Mouse (Mus musculus): ENCODE data around the gene Osbpl6. TPM values are rescaled to one million over a fixed set of nuclear protein-coding genes. Genes with fewer than 3 reads are reported as not detected.
A peak's percentile ranks its signal among the peaks of the same experiment; 100 is the strongest.

Osbpl6 gene
- polyA plus RNA-seq, 1 experiment from 2014 or later: 9.4 TPM

- H3K36me3 ChIP-seq (ENCODE audit: control insufficient read depth, insufficient read depth, low read length): no peaks in the 10 kb centered on the region; the same call in 1 of the 2 replicates
- no peak overlapping the region for H3K4me3 ChIP-seq (ENCODE audit: low read length)
- H3K4me2 ChIP-seq (ENCODE audit: low read depth, low read length): no peak overlapping the region
- ATAC-seq: no peak
- H3K27ac ChIP-seq (ENCODE audit: low read length): no peak overlapping the region
- H3K27me3 ChIP-seq (replicated peaks; ENCODE audit: control insufficient read depth, insufficient read depth, low read length): no peaks in the 10 kb centered on the region
- H3K9me3 ChIP-seq (ENCODE audit: control insufficient read depth, low read length): no peaks in the 10 kb centered on the region
- peaks cover 10% of the 10 kb centered on the region for H3K4me1 ChIP-seq (ENCODE audit: control insufficient read depth, insufficient read depth, low read length)
- H3K9ac ChIP-seq (ENCODE audit: low read depth, low read length): no peak overlapping the region
- WGBS: 82% methylated on average over 4 of the region's 4 CpGs
Observed at GRCm38 (mm10) chr2:76372244-76372643, 34.1 kb upstream of the Osbpl6 start.

GRCm38 (mm10) chr2:76374544-76375206, 31.6 kb upstream of the Osbpl6 start:
- 90% methylated on average over 6 of the region's 6 CpGs for WGBS
- H3K9ac ChIP-seq (ENCODE audit: low read depth, low read length): no peak overlapping the region
- no peak overlapping the region for H3K4me2 ChIP-seq (ENCODE audit: low read depth, low read length)
- no peak for ATAC-seq
- no peaks in the 10 kb centered on the region for H3K27me3 ChIP-seq (replicated peaks; ENCODE audit: control insufficient read depth, insufficient read depth, low read length)
- H3K9me3 ChIP-seq (ENCODE audit: control insufficient read depth, low read length): no peaks in the 10 kb centered on the region
- H3K27ac ChIP-seq (ENCODE audit: low read length): no peak overlapping the region
- peaks cover 5% of the 10 kb centered on the region for H3K36me3 ChIP-seq (ENCODE audit: control insufficient read depth, insufficient read depth, low read length)
- no peak overlapping the region for H3K4me3 ChIP-seq (ENCODE audit: low read length)
- H3K4me1 ChIP-seq (ENCODE audit: control insufficient read depth, insufficient read depth, low read length): peaks cover 10% of the 10 kb centered on the region

GRCm38 (mm10) chr2:76378646-76379045, 27.7 kb upstream of the Osbpl6 start:
- H3K4me2 ChIP-seq (ENCODE audit: low read depth, low read length): no peak overlapping the region
- H3K9ac ChIP-seq (ENCODE audit: low read depth, low read length): no peak overlapping the region
- WGBS: 94% methylated on average over 19 of the region's 19 CpGs
- no peaks in the 10 kb centered on the region for H3K27me3 ChIP-seq (replicated peaks; ENCODE audit: control insufficient read depth, insufficient read depth, low read length)
- peaks cover 9% of the 10 kb centered on the region for H3K36me3 ChIP-seq (ENCODE audit: control insufficient read depth, insufficient read depth, low read length)
- no peak overlapping the region for H3K27ac ChIP-seq (ENCODE audit: low read length)
- ATAC-seq: no peak
- no peak overlapping the region for H3K4me3 ChIP-seq (ENCODE audit: low read length)
- no peaks in the 10 kb centered on the region for H3K9me3 ChIP-seq (ENCODE audit: control insufficient read depth, low read length)
- H3K4me1 ChIP-seq (ENCODE audit: control insufficient read depth, insufficient read depth, low read length): no peaks in the 10 kb centered on the region

GRCm38 (mm10) chr2:76386531-76386930, 19.8 kb upstream of the Osbpl6 start:
- H3K9me3 ChIP-seq (ENCODE audit: control insufficient read depth, low read length): no peaks in the 10 kb centered on the region
- no peak overlapping the region for H3K27ac ChIP-seq (ENCODE audit: low read length)
- H3K4me1 ChIP-seq (ENCODE audit: control insufficient read depth, insufficient read depth, low read length): no peaks in the 10 kb centered on the region
- H3K4me3 ChIP-seq (ENCODE audit: low read length): no peak overlapping the region
- H3K36me3 ChIP-seq (ENCODE audit: control insufficient read depth, insufficient read depth, low read length): no peaks in the 10 kb centered on the region
- H3K27me3 ChIP-seq (replicated peaks; ENCODE audit: control insufficient read depth, insufficient read depth, low read length): no peaks in the 10 kb centered on the region
- no peak for ATAC-seq
- H3K4me2 ChIP-seq (ENCODE audit: low read depth, low read length): no peak overlapping the region
- no peak overlapping the region for H3K9ac ChIP-seq (ENCODE audit: low read depth, low read length)

- ATAC-seq: no peak
Observed at GRCm38 (mm10) chr2:76400178-76400577, 6.1 kb upstream of the Osbpl6 start.

GRCm38 (mm10) chr2:76405596-76406150, 635 bp upstream of the Osbpl6 start:
- Histone ChIP-seq H3K27me3 (replicated peaks; ENCODE audit: control insufficient read depth, insufficient read depth, low read length) (no peaks in the 10 kb centered on the region), H3K4me2 (ENCODE audit: low read depth, low read length) (peak overlapping the region; percentile 93), H3K4me3 (ENCODE audit: low read length) (peak overlapping the region; percentile 94), H3K27ac (ENCODE audit: low read length) (peak overlapping the region; percentile 69), H3K9ac (ENCODE audit: low read depth, low read length) (peak overlapping the region; percentile 88), H3K36me3 (ENCODE audit: control insufficient read depth, insufficient read depth, low read length) (no peaks in the 10 kb centered on the region), H3K9me3 (ENCODE audit: control insufficient read depth, low read length) (no peaks in the 10 kb centered on the region), H3K4me1 (ENCODE audit: control insufficient read depth, insufficient read depth, low read length) (peaks cover 4% of the 10 kb centered on the region; the same call in 1 of the 2 replicates)
- 3% methylated on average over 15 of the region's 15 CpGs for WGBS
- peak; percentile 58 for ATAC-seq

More at GRCm38 (mm10) chr2:76400178-76400577, 6.1 kb upstream of the Osbpl6 start:
- Histone ChIP-seq H3K9ac (ENCODE audit: low read depth, low read length) (no peak overlapping the region), H3K4me2 (ENCODE audit: low read depth, low read length) (no peak overlapping the region), H3K9me3 (ENCODE audit: control insufficient read depth, low read length) (no peaks in the 10 kb centered on the region), H3K27me3 (replicated peaks; ENCODE audit: control insufficient read depth, insufficient read depth, low read length) (no peaks in the 10 kb centered on the region), H3K4me1 (ENCODE audit: control insufficient read depth, insufficient read depth, low read length) (no peaks in the 10 kb centered on the region), H3K4me3 (ENCODE audit: low read length) (no peak overlapping the region), H3K27ac (ENCODE audit: low read length) (no peak overlapping the region), H3K36me3 (ENCODE audit: control insufficient read depth, insufficient read depth, low read length) (no peaks in the 10 kb centered on the region)

- no peaks in the 10 kb centered on the region for H3K9me3 ChIP-seq (ENCODE audit: control insufficient read depth, low read length)
- H3K4me2 ChIP-seq (ENCODE audit: low read depth, low read length): peak overlapping the region; percentile 93
- peak; percentile 53 for ATAC-seq
- under 1% methylated on average over 48 of the region's 49 CpGs for WGBS
- H3K4me3 ChIP-seq (ENCODE audit: low read length): peak overlapping the region; percentile 94
- H3K9ac ChIP-seq (ENCODE audit: low read depth, low read length): peak overlapping the region; percentile 88
- H3K27ac ChIP-seq (ENCODE audit: low read length): peak overlapping the region; percentile 60
- no peaks in the 10 kb centered on the region for H3K27me3 ChIP-seq (replicated peaks; ENCODE audit: control insufficient read depth, insufficient read depth, low read length)
- H3K36me3 ChIP-seq (ENCODE audit: control insufficient read depth, insufficient read depth, low read length): no peaks in the 10 kb centered on the region
- H3K4me1 ChIP-seq (ENCODE audit: control insufficient read depth, insufficient read depth, low read length): peaks cover 4% of the 10 kb centered on the region; the same call in 1 of the 2 replicates
Observed at GRCm38 (mm10) chr2:76406937-76407441, 681 bp downstream of the Osbpl6 start.

GRCm38 (mm10) chr2:76409526-76409925, 3.2 kb downstream of the Osbpl6 start:
- ATAC-seq: no peak
- Histone ChIP-seq H3K27ac (ENCODE audit: low read length) (no peak overlapping the region), H3K4me3 (ENCODE audit: low read length) (no peak overlapping the region), H3K9me3 (ENCODE audit: control insufficient read depth, low read length) (no peaks in the 10 kb centered on the region), H3K4me1 (ENCODE audit: control insufficient read depth, insufficient read depth, low read length) (peaks cover 4% of the 10 kb centered on the region), H3K27me3 (replicated peaks; ENCODE audit: control insufficient read depth, insufficient read depth, low read length) (no peaks in the 10 kb centered on the region), H3K36me3 (ENCODE audit: control insufficient read depth, insufficient read depth, low read length) (no peaks in the 10 kb centered on the region), H3K9ac (ENCODE audit: low read depth, low read length) (no peak overlapping the region), H3K4me2 (ENCODE audit: low read depth, low read length) (no peak overlapping the region)
- WGBS: 77% methylated on average over 1 of the region's 1 CpGs

- Histone ChIP-seq H3K9me3 (ENCODE audit: control insufficient read depth, low read length) (no peaks in the 10 kb centered on the region), H3K27ac (ENCODE audit: low read length) (no peak overlapping the region), H3K36me3 (ENCODE audit: control insufficient read depth, insufficient read depth, low read length) (no peaks in the 10 kb centered on the region), H3K9ac (ENCODE audit: low read depth, low read length) (no peak overlapping the region), H3K4me2 (ENCODE audit: low read depth, low read length) (no peak overlapping the region), H3K27me3 (replicated peaks; ENCODE audit: control insufficient read depth, insufficient read depth, low read length) (no peaks in the 10 kb centered on the region), H3K4me1 (ENCODE audit: control insufficient read depth, insufficient read depth, low read length) (peaks cover 6% of the 10 kb centered on the region), H3K4me3 (ENCODE audit: low read length) (no peak overlapping the region)
- no peak for ATAC-seq
- 90% methylated on average over 2 of the region's 2 CpGs for WGBS
Observed at GRCm38 (mm10) chr2:76409986-76410385, 3.7 kb downstream of the Osbpl6 start.

All from intestine, embryonic 16.5 days (tissue).